Mouse (Mus musculus): ENCODE measurements around the gene Cpa1. TPM values are rescaled to one million over a fixed set of nuclear protein-coding genes. Genes with fewer than 3 reads are reported as not detected.

Gene Cpa1
- total and polyA plus RNA-seq, 3 experiments, result not detected

GRCm38 (mm10) chr6:30618735-30619134 lies 20.3 kb upstream of the Cpa1 start:
- peaks cover 0 to 4% of the 10 kb centered on the region in 2 experiments; a peak in 1 of 4 replicates for H3K4me1 ChIP-seq (ENCODE audit: control insufficient read depth in 1 of 2, insufficient read depth in 2 of 2, low read length in 2 of 2)
- H3K4me3 ChIP-seq (ENCODE audit: control insufficient read depth in 1 of 2, insufficient read depth in 1 of 2, low read depth in 2 of 2, low read length in 2 of 2), result no peak overlapping the region
- TF ChIP-seq HCFC1 (IDR thresholded peaks at IDR 0.05; ENCODE audit: low read depth, low read length), result no peak
- no peak for TF ChIP-seq POLR2A (IDR thresholded peaks at IDR 0.05; ENCODE audit: control insufficient read depth in 1 of 2, insufficient read depth in 1 of 2, low read depth in 1 of 2, low read length in 2 of 2, poor library complexity in 1 of 2)
- no peak for TF ChIP-seq CTCF (IDR thresholded peaks at IDR 0.05 in 2 of 3, conservative IDR thresholded peaks at IDR 0.05 in 1 of 3; ENCODE audit: control insufficient read depth in 1 of 3, insufficient read depth in 1 of 3, low read depth in 2 of 3, low read length in 3 of 3, poor library complexity in 1 of 3, severe bottlenecking in 1 of 3)
- no peak for TF ChIP-seq UBTF (IDR thresholded peaks at IDR 0.05; ENCODE audit: borderline replicate concordance, insufficient read depth, low read depth, low read length)
- TF ChIP-seq SMC3 (IDR thresholded peaks at IDR 0.05; ENCODE audit: low read depth, low read length), result no peak
- no peak for TF ChIP-seq RAD21 (IDR thresholded peaks at IDR 0.05; ENCODE audit: low read depth, low read length)
- TF ChIP-seq ETS1 (IDR thresholded peaks at IDR 0.05; ENCODE audit: low read depth, low read length), result no peak
- no peak for TF ChIP-seq TBP (IDR thresholded peaks at IDR 0.05; ENCODE audit: low read depth, low read length)
- no peak for TF ChIP-seq ZMIZ1 (IDR thresholded peaks at IDR 0.05; ENCODE audit: low read depth, low read length)
- no peak for TF ChIP-seq MEF2A (IDR thresholded peaks at IDR 0.05; ENCODE audit: extremely low read depth, insufficient replicate concordance, low read depth, low read length, poor library complexity, severe bottlenecking)
- TF ChIP-seq CHD1 (IDR thresholded peaks at IDR 0.05; ENCODE audit: low read depth, low read length), result no peak
- TF ChIP-seq MAX (IDR thresholded peaks at IDR 0.05; ENCODE audit: low read length), result no peak
- TF ChIP-seq E2F4 (IDR thresholded peaks at IDR 0.05; ENCODE audit: borderline replicate concordance, low read depth, low read length), result no peak
- no peak for TF ChIP-seq BHLHE40 (IDR thresholded peaks at IDR 0.05; ENCODE audit: borderline replicate concordance, low read depth, low read length)
- no peak for TF ChIP-seq POLR2AphosphoS5 (IDR thresholded peaks at IDR 0.05; ENCODE audit: borderline replicate concordance, low read depth, low read length)
- no peak for DNase-seq (ENCODE audit: low read depth, low spot score)
- H3K9ac ChIP-seq (ENCODE audit: control insufficient read depth, low read depth, low read length, poor library complexity, severe bottlenecking), result no peak overlapping the region
- H3K9me3 ChIP-seq (replicated peaks; ENCODE audit: insufficient read depth, low read length), result no peaks in the 10 kb centered on the region
- peaks cover 0 to 3% of the 10 kb centered on the region in 2 experiments; a peak in 2 of 4 replicates for H3K27me3 ChIP-seq (ENCODE audit: control insufficient read depth in 1 of 2, insufficient read depth in 2 of 2, low read length in 2 of 2)
- no peak overlapping the region for H3K27ac ChIP-seq (ENCODE audit: control insufficient read depth, low read depth, low read length)
- no peaks in the 10 kb centered on the region for H3K79me2 ChIP-seq (ENCODE audit: control insufficient read depth, insufficient read depth, low read length, poor library complexity)
- H3K36me3 ChIP-seq (ENCODE audit: control insufficient read depth in 1 of 2, insufficient read depth in 2 of 2, low read length in 2 of 2), result 0 out of 4 replicates have a peak, but pooled peaks cover 0 to 2% of the 10 kb centered on the region in 2 experiments

- DNase-seq (ENCODE audit: low read depth, low spot score), result no peak
- Histone ChIP-seq H3K79me2 (ENCODE audit: control insufficient read depth, insufficient read depth, low read length, poor library complexity) (no peaks in the 10 kb centered on the region), H3K27me3 (ENCODE audit: control insufficient read depth in 1 of 2, insufficient read depth in 2 of 2, low read length in 2 of 2) (peaks cover 0 to 3% of the 10 kb centered on the region in 2 experiments; a peak in 2 of 4 replicates), H3K9ac (ENCODE audit: control insufficient read depth, low read depth, low read length, poor library complexity, severe bottlenecking) (no peak overlapping the region), H3K4me3 (ENCODE audit: control insufficient read depth in 1 of 2, insufficient read depth in 1 of 2, low read depth in 2 of 2, low read length in 2 of 2) (no peak overlapping the region), H3K36me3 (ENCODE audit: control insufficient read depth in 1 of 2, insufficient read depth in 2 of 2, low read length in 2 of 2) (0 out of 4 replicates have a peak, but pooled peaks cover 0 to 2% of the 10 kb centered on the region in 2 experiments), H3K4me1 (ENCODE audit: control insufficient read depth in 1 of 2, insufficient read depth in 2 of 2, low read length in 2 of 2) (peaks cover 0 to 4% of the 10 kb centered on the region in 2 experiments; a peak in 1 of 4 replicates), H3K9me3 (replicated peaks; ENCODE audit: insufficient read depth, low read length) (no peaks in the 10 kb centered on the region), H3K27ac (ENCODE audit: control insufficient read depth, low read depth, low read length) (no peak overlapping the region)
- TF ChIP-seq NELFE (IDR thresholded peaks at IDR 0.05; ENCODE audit: low read depth, low read length) (no peak), RCOR1 (IDR thresholded peaks at IDR 0.05; ENCODE audit: low read depth, low read length) (no peak), EP300 (IDR thresholded peaks at IDR 0.05; ENCODE audit: low read depth in 1 of 2, low read length in 2 of 2) (no peak), ETS1 (IDR thresholded peaks at IDR 0.05; ENCODE audit: low read depth, low read length) (no peak), CTCF (IDR thresholded peaks at IDR 0.05 in 2 of 3, conservative IDR thresholded peaks at IDR 0.05 in 1 of 3; ENCODE audit: control insufficient read depth in 1 of 3, insufficient read depth in 1 of 3, low read depth in 2 of 3, low read length in 3 of 3, poor library complexity in 1 of 3, severe bottlenecking in 1 of 3) (no peak), MEF2A (IDR thresholded peaks at IDR 0.05; ENCODE audit: extremely low read depth, insufficient replicate concordance, low read depth, low read length, poor library complexity, severe bottlenecking) (no peak), POLR2AphosphoS5 (IDR thresholded peaks at IDR 0.05; ENCODE audit: borderline replicate concordance, low read depth, low read length) (no peak), POLR2A (IDR thresholded peaks at IDR 0.05; ENCODE audit: control insufficient read depth in 1 of 2, insufficient read depth in 1 of 2, low read depth in 1 of 2, low read length in 2 of 2, poor library complexity in 1 of 2) (no peak)
Observed at GRCm38 (mm10) chr6:30619606-30620005, 19.4 kb upstream of the Cpa1 start.
